Mouse (Mus musculus): ENCODE results near the gene Map3k21. TPM values are rescaled to one million over a fixed set of nuclear protein-coding genes. Genes with fewer than 3 reads are reported as not detected.
A peak's percentile ranks its signal among the peaks of the same experiment; 100 is the strongest.

Map3k21 gene
- polyA plus RNA-seq, 1 experiment from 2014 or later = 0.03 TPM

- peak; percentile 31 for DNase-seq (ENCODE audit: low spot score, missing footprints)
- Histone ChIP-seq H3K27ac (ENCODE audit: low read depth, low read length) (no peak overlapping the region), H3K4me1 (ENCODE audit: control insufficient read depth, insufficient read depth, low read length) (peaks cover 11% of the 10 kb centered on the region), H3K9ac (ENCODE audit: low read length) (no peak overlapping the region), H3K36me3 (ENCODE audit: control insufficient read depth, insufficient read depth, low read length) (no peaks in the 10 kb centered on the region), H3K9me3 (ENCODE audit: control insufficient read depth, low read length) (no peaks in the 10 kb centered on the region), H3K27me3 (ENCODE audit: control insufficient read depth, insufficient read depth, low read length) (peaks cover 44% of the 10 kb centered on the region), H3K4me2 (no peak overlapping the region), H3K4me3 (ENCODE audit: low read depth, low read length) (no peak overlapping the region)
- ATAC-seq (ENCODE audit: low FRiP score) = no peak
- 64% methylated on average over 2 of the region's 2 CpGs for WGBS
These were observed 2.9 kb upstream of the Map3k21 start for GRCm38 (mm10) chr8:125907311-125907710.

DNA sequence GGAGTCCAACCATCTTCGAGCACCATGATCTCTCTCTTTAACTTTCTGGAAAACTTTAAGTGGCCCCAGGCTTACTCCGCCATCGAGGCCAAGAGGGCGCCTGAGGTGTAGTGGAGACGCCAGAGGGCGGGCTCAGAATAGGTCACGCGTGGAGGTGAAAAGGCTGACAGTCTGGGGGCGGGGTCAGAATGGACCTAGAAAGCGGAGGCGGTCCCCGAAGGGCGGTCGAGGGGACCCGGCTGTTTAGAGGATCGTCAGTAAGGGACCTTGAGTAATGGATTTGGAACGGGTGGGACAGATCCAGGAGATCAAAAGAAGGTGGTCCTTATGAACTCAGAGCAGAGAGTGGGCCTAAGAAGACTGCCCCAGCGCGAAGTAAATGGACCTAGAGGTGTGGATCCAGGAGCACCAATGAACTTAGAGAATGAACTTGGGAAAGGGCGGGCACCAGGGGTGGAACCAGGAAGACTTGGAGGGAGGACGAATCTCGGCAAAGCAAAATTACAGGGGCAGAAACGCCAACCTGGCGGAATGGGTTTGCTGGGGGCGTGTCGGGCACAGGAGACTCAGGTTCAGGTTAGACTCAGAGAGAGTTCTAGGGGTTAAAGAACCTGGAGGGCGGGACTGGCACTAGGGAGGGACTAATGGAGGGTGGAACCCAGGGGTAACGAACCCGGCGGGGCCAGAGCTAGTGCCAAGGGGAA lies 437 bp upstream of the Map3k21 start:
- Histone ChIP-seq H3K4me1 (ENCODE audit: control insufficient read depth, insufficient read depth, low read length) (peaks cover 11% of the 10 kb centered on the region), H3K36me3 (ENCODE audit: control insufficient read depth, insufficient read depth, low read length) (no peaks in the 10 kb centered on the region), H3K9ac (ENCODE audit: low read length) (no peak overlapping the region), H3K9me3 (ENCODE audit: control insufficient read depth, low read length) (no peaks in the 10 kb centered on the region), H3K4me2 (peak overlapping the region; percentile 90), H3K27ac (ENCODE audit: low read depth, low read length) (no peak overlapping the region), H3K4me3 (ENCODE audit: low read depth, low read length) (peak overlapping the region; percentile 43), H3K27me3 (ENCODE audit: control insufficient read depth, insufficient read depth, low read length) (peaks cover 53% of the 10 kb centered on the region)
- WGBS = 4% methylated on average over 30 of the region's 30 CpGs
- DNase-seq (ENCODE audit: low spot score, missing footprints) (peak; percentile 90), ATAC-seq (ENCODE audit: low FRiP score) (no peak)

- peaks cover 53% of the 10 kb centered on the region for H3K27me3 ChIP-seq (ENCODE audit: control insufficient read depth, insufficient read depth, low read length)
- DNase-seq (ENCODE audit: low spot score, missing footprints) = no peak
- no peak overlapping the region for H3K27ac ChIP-seq (ENCODE audit: low read depth, low read length)
- peak overlapping the region; percentile 43 for H3K4me3 ChIP-seq (ENCODE audit: low read depth, low read length)
- peaks cover 11% of the 10 kb centered on the region for H3K4me1 ChIP-seq (ENCODE audit: control insufficient read depth, insufficient read depth, low read length)
- 4% methylated on average over 31 of the region's 31 CpGs for WGBS
- peak overlapping the region; percentile 90 for H3K4me2 ChIP-seq
- no peaks in the 10 kb centered on the region for H3K36me3 ChIP-seq (ENCODE audit: control insufficient read depth, insufficient read depth, low read length)
- H3K9me3 ChIP-seq (ENCODE audit: control insufficient read depth, low read length) = no peaks in the 10 kb centered on the region
- H3K9ac ChIP-seq (ENCODE audit: low read length) = peak overlapping the region; percentile 33; the same call in 1 of the 2 replicates
- no peak for ATAC-seq (ENCODE audit: low FRiP score)
These were observed 955 bp downstream of the Map3k21 start for GRCm38 (mm10) chr8:125911229-125911580.

- H3K4me3 ChIP-seq (ENCODE audit: low read depth, low read length) = no peak overlapping the region
- DNase-seq (ENCODE audit: low spot score, missing footprints) (no peak), ATAC-seq (ENCODE audit: low FRiP score) (no peak)
- H3K36me3 ChIP-seq (ENCODE audit: control insufficient read depth, insufficient read depth, low read length) = no peaks in the 10 kb centered on the region
- no peaks in the 10 kb centered on the region for H3K9me3 ChIP-seq (ENCODE audit: control insufficient read depth, low read length)
- 74% methylated on average over 4 of the region's 4 CpGs for WGBS
- no peak overlapping the region for H3K27ac ChIP-seq (ENCODE audit: low read depth, low read length)
- peaks cover 49% of the 10 kb centered on the region for H3K27me3 ChIP-seq (ENCODE audit: control insufficient read depth, insufficient read depth, low read length)
- no peak overlapping the region for H3K4me2 ChIP-seq
- H3K4me1 ChIP-seq (ENCODE audit: control insufficient read depth, insufficient read depth, low read length) = peaks cover 11% of the 10 kb centered on the region
- H3K9ac ChIP-seq (ENCODE audit: low read length) = no peak overlapping the region
These were observed 3.0 kb downstream of the Map3k21 start for GRCm38 (mm10) chr8:125913206-125913605.

- no peak overlapping the region for H3K9ac ChIP-seq (ENCODE audit: low read length)
- H3K4me1 ChIP-seq (ENCODE audit: control insufficient read depth, insufficient read depth, low read length) = peaks cover 11% of the 10 kb centered on the region
- no peak overlapping the region for H3K4me3 ChIP-seq (ENCODE audit: low read depth, low read length)
- WGBS = 84% methylated on average over 9 of the region's 9 CpGs
- peaks cover 37% of the 10 kb centered on the region for H3K27me3 ChIP-seq (ENCODE audit: control insufficient read depth, insufficient read depth, low read length)
- H3K9me3 ChIP-seq (ENCODE audit: control insufficient read depth, low read length) = no peaks in the 10 kb centered on the region
- no peak for DNase-seq (ENCODE audit: low spot score, missing footprints)
- no peaks in the 10 kb centered on the region for H3K36me3 ChIP-seq (ENCODE audit: control insufficient read depth, insufficient read depth, low read length)
- no peak for ATAC-seq (ENCODE audit: low FRiP score)
- H3K27ac ChIP-seq (ENCODE audit: low read depth, low read length) = no peak overlapping the region
- H3K4me2 ChIP-seq = no peak overlapping the region
These were observed 4.1 kb downstream of the Map3k21 start for GRCm38 (mm10) chr8:125914386-125914785.

DNA sequence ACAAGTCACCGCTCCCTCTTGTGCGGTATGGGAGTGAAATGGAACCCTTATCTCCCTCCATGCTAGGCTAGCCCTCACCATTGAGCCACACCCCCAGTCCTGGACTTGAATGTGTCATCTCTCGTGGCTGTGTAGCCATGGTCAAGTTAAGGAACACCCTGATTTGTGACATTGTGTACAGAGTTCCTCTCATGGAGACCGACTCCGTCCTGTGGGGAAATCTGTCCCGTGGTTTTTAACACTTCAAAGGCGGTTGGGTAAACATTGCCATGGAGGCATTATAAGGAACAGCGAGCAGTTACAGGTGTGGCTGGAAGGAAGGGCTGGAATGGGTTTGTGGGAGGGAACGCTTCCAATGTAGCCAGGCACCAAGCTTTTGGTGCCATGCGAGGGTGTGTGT lies 6.8 kb downstream of the Map3k21 start:
- Histone ChIP-seq H3K27me3 (ENCODE audit: control insufficient read depth, insufficient read depth, low read length) (peaks cover 11% of the 10 kb centered on the region), H3K4me3 (ENCODE audit: low read depth, low read length) (no peak overlapping the region), H3K4me2 (no peak overlapping the region), H3K9me3 (ENCODE audit: control insufficient read depth, low read length) (no peaks in the 10 kb centered on the region), H3K36me3 (ENCODE audit: control insufficient read depth, insufficient read depth, low read length) (no peaks in the 10 kb centered on the region), H3K9ac (ENCODE audit: low read length) (no peak overlapping the region), H3K4me1 (ENCODE audit: control insufficient read depth, insufficient read depth, low read length) (no peaks in the 10 kb centered on the region), H3K27ac (ENCODE audit: low read depth, low read length) (no peak overlapping the region)
- 82% methylated on average over 10 of the region's 10 CpGs for WGBS
- DNase-seq (ENCODE audit: low spot score, missing footprints) (no peak), ATAC-seq (ENCODE audit: low FRiP score) (no peak)

- H3K27ac ChIP-seq (ENCODE audit: low read depth, low read length) = no peak overlapping the region
These were observed 8.5 kb downstream of the Map3k21 start for GRCm38 (mm10) chr8:125918719-125919118.

GRCm38 (mm10) chr8:125919560-125919959 lies 9.3 kb downstream of the Map3k21 start:
- 49% methylated on average over 8 of the region's 8 CpGs for WGBS

More at GRCm38 (mm10) chr8:125918719-125919118, 8.5 kb downstream of the Map3k21 start:
- Histone ChIP-seq H3K36me3 (ENCODE audit: control insufficient read depth, insufficient read depth, low read length) (no peaks in the 10 kb centered on the region), H3K4me1 (ENCODE audit: control insufficient read depth, insufficient read depth, low read length) (no peaks in the 10 kb centered on the region), H3K9me3 (ENCODE audit: control insufficient read depth, low read length) (no peaks in the 10 kb centered on the region), H3K4me3 (ENCODE audit: low read depth, low read length) (no peak overlapping the region), H3K9ac (ENCODE audit: low read length) (no peak overlapping the region), H3K4me2 (no peak overlapping the region), H3K27me3 (ENCODE audit: control insufficient read depth, insufficient read depth, low read length) (no peaks in the 10 kb centered on the region)
- ATAC-seq (ENCODE audit: low FRiP score) (no peak), DNase-seq (ENCODE audit: low spot score, missing footprints) (no peak)
- WGBS = 82% methylated on average over 2 of the region's 2 CpGs

GRCm38 (mm10) chr8:125920281-125920680 lies 10.0 kb downstream of the Map3k21 start:
- no peaks in the 10 kb centered on the region for H3K27me3 ChIP-seq (ENCODE audit: control insufficient read depth, insufficient read depth, low read length)
- no peak overlapping the region for H3K27ac ChIP-seq (ENCODE audit: low read depth, low read length)
- no peak overlapping the region for H3K4me3 ChIP-seq (ENCODE audit: low read depth, low read length)
- 83% methylated on average over 10 of the region's 10 CpGs for WGBS
- no peaks in the 10 kb centered on the region for H3K36me3 ChIP-seq (ENCODE audit: control insufficient read depth, insufficient read depth, low read length)
- no peak overlapping the region for H3K4me2 ChIP-seq
- no peaks in the 10 kb centered on the region for H3K9me3 ChIP-seq (ENCODE audit: control insufficient read depth, low read length)
- ATAC-seq (ENCODE audit: low FRiP score) = no peak
- DNase-seq (ENCODE audit: low spot score, missing footprints) = no peak
- no peaks in the 10 kb centered on the region for H3K4me1 ChIP-seq (ENCODE audit: control insufficient read depth, insufficient read depth, low read length)
- no peak overlapping the region for H3K9ac ChIP-seq (ENCODE audit: low read length)

More at GRCm38 (mm10) chr8:125919560-125919959, 9.3 kb downstream of the Map3k21 start:
- Histone ChIP-seq H3K4me3 (ENCODE audit: low read depth, low read length) (no peak overlapping the region), H3K27me3 (ENCODE audit: control insufficient read depth, insufficient read depth, low read length) (no peaks in the 10 kb centered on the region), H3K4me1 (ENCODE audit: control insufficient read depth, insufficient read depth, low read length) (no peaks in the 10 kb centered on the region), H3K36me3 (ENCODE audit: control insufficient read depth, insufficient read depth, low read length) (no peaks in the 10 kb centered on the region), H3K9me3 (ENCODE audit: control insufficient read depth, low read length) (no peaks in the 10 kb centered on the region), H3K4me2 (no peak overlapping the region), H3K27ac (ENCODE audit: low read depth, low read length) (no peak overlapping the region), H3K9ac (ENCODE audit: low read length) (no peak overlapping the region)
- ATAC-seq (ENCODE audit: low FRiP score) (no peak), DNase-seq (ENCODE audit: low spot score, missing footprints) (no peak)
